Mouse (Mus musculus) embryonic facial prominence, embryonic 12.5 days (tissue): ENCODE results near the gene Supt7l. TPM values are rescaled to one million over a fixed set of nuclear protein-coding genes. Genes with fewer than 3 reads are reported as not detected.

Experiments used
- ATAC-seq: fragments of 200-750 bp; cut with Nextera tagmentation; 2 replicates; pipeline ENCODE4 v1.8.0; 2017; ENCODE audit not compliant: insufficient number of reproducible peaks, insufficient read depth, low FRiP score, low TSS enrichment
- H3K27ac ChIP-seq: fragments of 300-500 bp; sonication (generic); 2 replicates; pipeline ENCODE4 v1.5.1; 2016; ENCODE audit warnings: mild to moderate bottlenecking
- H3K27me3 ChIP-seq: fragments of 300-500 bp; sonication (generic); 2 replicates; pipeline ENCODE4 v1.6.1; 2016; ENCODE audit warnings: mild to moderate bottlenecking, moderate library complexity
- H3K36me3 ChIP-seq: fragments of 300-500 bp; sonication (generic); 2 replicates; pipeline ENCODE4 v1.6.1; 2016; ENCODE audit warnings: mild to moderate bottlenecking
- H3K4me1 ChIP-seq: fragments of 300-500 bp; sonication (generic); 2 replicates; pipeline ENCODE4 v1.6.1; 2016
- H3K4me2 ChIP-seq: fragments of 300-500 bp; sonication (generic); replicated peaks from 2 replicates; pipeline ENCODE4 v1.6.1; 2016; ENCODE audit warnings: mild to moderate bottlenecking, moderate library complexity
- H3K4me3 ChIP-seq: fragments of 300-500 bp; sonication (generic); 2 replicates; pipeline ENCODE4 v1.5.1; 2016; ENCODE audit warnings: mild to moderate bottlenecking
- H3K9ac ChIP-seq: fragments of 300-500 bp; sonication (generic); 2 replicates; pipeline ENCODE4 v1.6.1; 2016; ENCODE audit warnings: mild to moderate bottlenecking, moderate library complexity
- H3K9me3 ChIP-seq: fragments of 300-500 bp; sonication (generic); 2 replicates; pipeline ENCODE4 v1.6.1; 2016; ENCODE audit warnings: mild to moderate bottlenecking, moderate library complexity
- WGBS: fragments of 180-500 bp; shearing (Covaris S2); methylation state at CpG from one replicate; pipeline ENCODE4 v1.1.7; 2016; 5-methylcytosine and 5-hydroxymethylcytosine counted together
- polyA plus RNA-seq: library from polyadenylated mRNA; unstranded; fragments of >200 nt; fragmentation: Nextera tagmentation; extraction: Ambion mirVana; gene quantifications from 2 replicates; pipeline ENCODE4 v1.2.1, GENCODE M21; 2016

The Supt7l gene
- polyA plus RNA-seq, 1 experiment from 2014 or later: 31.0 TPM

GRCm38 (mm10) chr5:31489116-31489769 is 38.4 kb downstream of the Supt7l start:
- H3K27ac ChIP-seq: no peak overlapping the region
- H3K4me2 ChIP-seq: no peak overlapping the region
- H3K4me1 ChIP-seq: no peaks in the 10 kb centered on the region
- H3K36me3 ChIP-seq: peaks cover 6% of the 10 kb centered on the region
- H3K9me3 ChIP-seq: no peaks in the 10 kb centered on the region
- ATAC-seq: no peak
- no peak overlapping the region for H3K4me3 ChIP-seq
- H3K27me3 ChIP-seq: no peaks in the 10 kb centered on the region
- no peak overlapping the region for H3K9ac ChIP-seq
- WGBS: 65% methylated on average over 7 of the region's 7 CpGs

DNA sequence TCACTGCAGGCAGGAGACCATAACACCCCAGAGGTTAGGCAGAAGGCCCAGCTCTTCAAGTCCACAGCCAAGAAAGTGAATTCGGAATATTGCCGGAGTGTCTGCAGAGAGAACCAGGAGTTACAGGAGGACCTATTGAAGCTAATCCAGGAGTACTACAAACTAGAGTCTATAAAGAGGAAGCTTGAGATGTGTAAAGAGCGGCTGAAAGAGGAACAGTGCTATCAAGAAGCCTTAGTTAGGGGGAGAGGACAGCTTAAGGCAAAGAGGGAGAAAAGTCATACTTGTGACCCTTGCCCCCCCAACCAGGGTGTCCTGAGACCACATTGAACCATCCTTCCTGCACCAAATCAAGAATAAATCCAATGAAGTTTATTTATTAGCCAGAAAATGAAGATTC is 39.7 kb downstream of the Supt7l start:
- Histone ChIP-seq H3K4me1 (no peaks in the 10 kb centered on the region), H3K9me3 (no peaks in the 10 kb centered on the region), H3K36me3 (peaks cover 11% of the 10 kb centered on the region), H3K4me2 (no peak overlapping the region), H3K9ac (no peak overlapping the region), H3K27me3 (no peaks in the 10 kb centered on the region), H3K27ac (no peak overlapping the region), H3K4me3 (no peak overlapping the region)
- 94% methylated on average over 3 of the region's 3 CpGs for WGBS
- no peak for ATAC-seq

- Histone ChIP-seq H3K4me1 (no peaks in the 10 kb centered on the region), H3K4me3 (no peak within 1 kb of the TSS), H3K27ac (no peak within 1 kb of the TSS), H3K9me3 (no peaks in the 10 kb centered on the region), H3K27me3 (no peaks in the 10 kb centered on the region), H3K9ac (no peak within 1 kb of the TSS), H3K36me3 (peaks cover 29% of the 10 kb centered on the region), H3K4me2 (no peak within 1 kb of the TSS)
- no peak for ATAC-seq
- WGBS: 92% methylated on average over 3 of the region's 3 CpGs
Measured at GRCm38 (mm10) chr5:31485440-31485839, 42.2 kb downstream of the Supt7l start, which contains the start of gene 4930548H24Rik. Gene 4930548H24Rik, plus strand, starts transcription at chr5:31485740.

DNA sequence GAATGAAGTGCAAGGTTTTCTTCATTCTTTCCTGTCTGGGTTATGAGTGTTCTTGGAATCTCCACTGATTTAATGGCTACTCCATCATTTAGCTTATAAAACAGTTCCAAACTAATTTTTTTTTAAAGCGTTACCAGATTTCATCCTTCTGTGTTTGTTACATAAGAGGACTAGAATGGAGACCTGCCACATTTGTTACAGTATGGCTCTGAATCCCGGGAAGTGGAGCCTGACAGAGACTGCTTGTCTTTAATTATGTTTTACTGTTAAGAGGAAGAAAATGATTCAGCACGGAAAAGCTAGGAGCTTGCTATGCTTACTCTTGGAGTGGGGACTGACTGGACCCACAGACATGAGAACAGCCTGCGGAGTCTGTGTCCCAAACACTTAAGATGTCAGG is 47.1 kb downstream of the Supt7l start:
- H3K9me3 ChIP-seq: no peaks in the 10 kb centered on the region
- H3K27me3 ChIP-seq: no peaks in the 10 kb centered on the region
- peaks cover 71% of the 10 kb centered on the region for H3K36me3 ChIP-seq
- ATAC-seq: no peak
- H3K4me1 ChIP-seq: no peaks in the 10 kb centered on the region
- no peak overlapping the region for H3K4me3 ChIP-seq
- no peak overlapping the region for H3K4me2 ChIP-seq
- no peak overlapping the region for H3K27ac ChIP-seq
- H3K9ac ChIP-seq: no peak overlapping the region
- WGBS: 95% methylated on average over 4 of the region's 4 CpGs

DNA sequence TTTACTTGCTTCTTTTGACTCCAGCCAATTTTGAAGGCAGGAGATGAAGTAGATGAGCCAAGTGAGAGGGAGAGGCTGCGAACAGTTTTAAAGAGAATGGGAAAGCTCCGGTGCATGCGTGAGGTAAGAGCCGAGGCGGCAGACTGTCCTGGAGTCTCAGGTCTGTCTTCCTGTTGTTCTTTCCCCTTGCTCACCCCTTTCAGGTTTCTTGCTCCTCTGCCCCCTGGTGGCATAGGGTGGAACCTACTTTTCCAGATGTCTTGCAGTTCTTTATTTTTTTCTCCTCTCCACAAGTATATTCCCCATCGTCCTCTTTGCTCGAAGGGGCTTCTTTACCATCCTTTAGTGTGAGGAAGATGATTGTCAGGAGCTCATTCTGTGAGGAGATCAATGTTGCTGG is 57.3 kb downstream of the Supt7l start:
- H3K9ac ChIP-seq: no peak overlapping the region
- H3K4me2 ChIP-seq: no peak overlapping the region
- ATAC-seq: no peak
- H3K27me3 ChIP-seq: no peaks in the 10 kb centered on the region
- no peaks in the 10 kb centered on the region for H3K4me1 ChIP-seq
- 64% methylated on average over 7 of the region's 7 CpGs for WGBS
- no peak overlapping the region for H3K4me3 ChIP-seq
- no peak overlapping the region for H3K27ac ChIP-seq
- no peaks in the 10 kb centered on the region for H3K9me3 ChIP-seq
- H3K36me3 ChIP-seq: peaks cover 89% of the 10 kb centered on the region

DNA sequence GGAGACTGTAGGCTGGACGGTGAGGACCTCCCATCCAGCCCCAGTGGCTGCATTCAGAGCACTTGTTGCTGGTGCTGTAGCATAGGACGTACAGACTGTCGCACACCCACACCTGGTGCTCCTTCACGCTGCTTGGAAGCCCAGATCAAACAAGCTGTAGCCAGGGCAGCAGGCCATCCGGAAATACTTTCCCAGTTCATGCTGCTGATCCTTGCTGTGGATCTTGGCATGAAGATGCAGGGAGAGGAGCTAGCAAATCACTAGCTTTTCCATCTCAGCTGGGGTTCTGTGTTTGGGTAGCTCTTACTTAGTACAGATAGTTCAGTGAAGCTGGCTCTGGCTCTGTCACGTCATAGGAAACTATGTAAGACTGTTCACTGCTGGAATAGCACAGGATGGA is 57.9 kb downstream of the Supt7l start:
- Histone ChIP-seq H3K4me1 (no peaks in the 10 kb centered on the region), H3K36me3 (peaks cover 84% of the 10 kb centered on the region), H3K4me2 (no peak overlapping the region), H3K27ac (no peak overlapping the region), H3K9me3 (no peaks in the 10 kb centered on the region), H3K4me3 (no peak overlapping the region), H3K9ac (no peak overlapping the region), H3K27me3 (no peaks in the 10 kb centered on the region)
- ATAC-seq: no peak
- WGBS: 90% methylated on average over 6 of the region's 6 CpGs

DNA sequence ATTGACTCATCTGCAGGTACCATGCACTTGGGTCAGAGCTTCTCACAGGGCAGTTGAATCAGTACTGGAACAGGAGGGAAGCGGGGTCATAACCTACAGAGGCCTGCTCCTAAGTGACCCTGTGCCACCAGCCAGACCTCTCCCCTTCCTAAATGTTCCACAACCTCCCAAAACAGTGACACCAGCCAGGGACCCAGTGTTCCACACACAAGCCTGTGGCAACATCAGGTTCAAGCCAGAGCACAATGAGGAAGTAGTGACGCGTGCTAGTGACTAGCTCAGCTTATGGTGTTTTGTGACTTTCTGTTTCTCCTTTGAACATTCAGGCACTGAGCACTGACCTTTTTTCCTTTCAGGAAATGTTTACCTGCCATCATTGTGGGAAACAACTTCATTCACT is 59.8 kb downstream of the Supt7l start:
- no peak overlapping the region for H3K27ac ChIP-seq
- no peak for ATAC-seq
- no peak overlapping the region for H3K4me2 ChIP-seq
- H3K4me3 ChIP-seq: no peak overlapping the region
- no peaks in the 10 kb centered on the region for H3K27me3 ChIP-seq
- no peaks in the 10 kb centered on the region for H3K9me3 ChIP-seq
- H3K36me3 ChIP-seq: peaks cover 65% of the 10 kb centered on the region
- no peak overlapping the region for H3K9ac ChIP-seq
- 89% methylated on average over 3 of the region's 3 CpGs for WGBS
- no peaks in the 10 kb centered on the region for H3K4me1 ChIP-seq

Other genes starting within 250 kb of the Supt7l start
- gene Ift172, start 236.7 kb downstream of the Supt7l start, polyA plus RNA-seq: 53.6 and 58.0 TPM in 2 replicates
- 91.0 and 94.6 TPM in 2 replicates for gene Fndc4, start 231.7 kb downstream of the Supt7l start, polyA plus RNA-seq
- gene Gckr, start 230.4 kb downstream of the Supt7l start, polyA plus RNA-seq: 0.17 and 0.32 TPM in 2 replicates
- gene Zfp512, start 75.4 kb downstream of the Supt7l start, polyA plus RNA-seq: 76.7 and 88.4 TPM in 2 replicates
- 0.13 and 0.20 TPM in 2 replicates for gene 4930548H24Rik, start 42.1 kb downstream of the Supt7l start, polyA plus RNA-seq
- gene Gpn1, start 33.1 kb downstream of the Supt7l start, polyA plus RNA-seq: 79.8 and 80.7 TPM in 2 replicates
- gene Slc4a1ap, start 812 bp downstream of the Supt7l start, polyA plus RNA-seq: 39.6 and 41.5 TPM in 2 replicates
- gene Mrpl33, start 69.1 kb upstream of the Supt7l start, polyA plus RNA-seq: 230 and 251 TPM in 2 replicates
- 1.7 and 2.5 TPM in 2 replicates for gene Rbks, start 169.8 kb upstream of the Supt7l start, polyA plus RNA-seq
- 32.2 and 37.6 TPM in 2 replicates for gene Babam2, start 169.9 kb upstream of the Supt7l start, polyA plus RNA-seq